Mouse (Mus musculus): ENCODE measurements around the gene Prkn. TPM values are rescaled to one million over a fixed set of nuclear protein-coding genes. Genes with fewer than 3 reads are reported as not detected.

Gene Prkn
- polyA plus RNA-seq, 1 experiment from 2014 or later, result 0.68 TPM

DNA sequence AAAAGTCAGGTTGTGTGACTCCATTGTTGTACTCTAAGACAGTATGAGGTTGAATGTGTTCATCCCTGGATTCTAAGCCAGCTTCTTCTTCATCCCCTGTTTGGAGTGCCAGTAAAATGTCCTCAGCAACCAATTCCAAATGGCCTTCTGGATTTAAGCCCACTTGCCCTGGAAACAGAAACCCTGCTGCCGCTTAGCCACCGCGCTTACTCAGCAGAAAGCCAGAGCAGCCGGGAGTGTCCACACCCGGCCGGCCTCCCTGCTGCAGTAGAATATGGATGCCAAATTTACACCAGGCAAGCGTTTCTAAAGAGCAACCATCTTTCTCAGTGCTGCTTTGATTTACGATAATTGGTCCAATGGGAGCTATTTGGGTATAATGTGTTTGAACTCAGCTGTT is 420.5 kb downstream of the Prkn start:
- Histone ChIP-seq H3K27me3 (ENCODE audit: low read depth, poor library complexity, severe bottlenecking) (no peaks in the 10 kb centered on the region), H3K27ac (replicated peaks) (no peak overlapping the region), H3K4me1 (no peaks in the 10 kb centered on the region), H3K9me3 (replicated peaks) (no peaks in the 10 kb centered on the region), H3K36me3 (no peaks in the 10 kb centered on the region), H3K4me3 (no peak overlapping the region)
- WGBS, result 90% methylated on average over 8 of the region's 8 CpGs
- no peak for DNase-seq (ENCODE audit: low spot score)

GRCm38 (mm10) chr17:11261679-11262078 is 421.5 kb downstream of the Prkn start:
- WGBS, result 88% methylated on average over 5 of the region's 5 CpGs
- Histone ChIP-seq H3K4me1 (no peaks in the 10 kb centered on the region), H3K27ac (replicated peaks) (no peak overlapping the region), H3K27me3 (ENCODE audit: low read depth, poor library complexity, severe bottlenecking) (no peaks in the 10 kb centered on the region), H3K4me3 (no peak overlapping the region), H3K9me3 (replicated peaks) (no peaks in the 10 kb centered on the region), H3K36me3 (no peaks in the 10 kb centered on the region)
- no peak for DNase-seq (ENCODE audit: low spot score)

DNA sequence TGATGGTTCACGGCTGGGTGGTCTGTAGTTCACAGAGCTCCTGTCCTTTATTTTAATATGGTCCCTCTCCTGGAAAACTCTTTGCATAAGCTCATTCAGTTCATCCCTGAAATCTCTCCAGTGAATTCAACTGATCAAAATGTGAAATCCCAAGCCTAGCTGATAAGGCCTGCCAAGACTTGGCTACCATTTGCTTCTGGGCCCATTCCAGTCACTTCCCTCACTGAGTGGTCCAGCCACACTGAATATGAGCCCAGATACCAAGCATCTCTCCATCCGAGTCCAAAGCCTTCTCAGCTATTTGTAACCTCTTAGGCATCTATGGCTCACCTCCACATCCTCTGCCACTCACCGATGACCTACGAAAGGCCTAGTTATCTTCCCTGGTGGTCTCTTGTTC is 427.8 kb downstream of the Prkn start:
- Histone ChIP-seq H3K4me1 (no peaks in the 10 kb centered on the region), H3K9me3 (replicated peaks) (no peaks in the 10 kb centered on the region), H3K4me3 (no peak overlapping the region), H3K36me3 (no peaks in the 10 kb centered on the region), H3K27ac (replicated peaks) (no peak overlapping the region), H3K27me3 (ENCODE audit: low read depth, poor library complexity, severe bottlenecking) (no peaks in the 10 kb centered on the region)
- DNase-seq (ENCODE audit: low spot score), result no peak
- WGBS, result 93% methylated on average over 4 of the region's 4 CpGs

- no peaks in the 10 kb centered on the region for H3K9me3 ChIP-seq (replicated peaks)
- no peaks in the 10 kb centered on the region for H3K4me1 ChIP-seq
- 89% methylated on average over 4 of the region's 4 CpGs for WGBS
- H3K27ac ChIP-seq (replicated peaks), result no peak overlapping the region
- no peaks in the 10 kb centered on the region for H3K27me3 ChIP-seq (ENCODE audit: low read depth, poor library complexity, severe bottlenecking)
- DNase-seq (ENCODE audit: low spot score), result no peak
- H3K36me3 ChIP-seq, result no peaks in the 10 kb centered on the region
- no peak overlapping the region for H3K4me3 ChIP-seq
Observed at GRCm38 (mm10) chr17:11270179-11270578, 430.0 kb downstream of the Prkn start.

GRCm38 (mm10) chr17:11271876-11272275 is 431.7 kb downstream of the Prkn start:
- Histone ChIP-seq H3K4me3 (no peak overlapping the region), H3K9me3 (replicated peaks) (no peaks in the 10 kb centered on the region), H3K4me1 (no peaks in the 10 kb centered on the region), H3K27me3 (ENCODE audit: low read depth, poor library complexity, severe bottlenecking) (no peaks in the 10 kb centered on the region), H3K27ac (replicated peaks) (no peak overlapping the region), H3K36me3 (no peaks in the 10 kb centered on the region)
- DNase-seq (ENCODE audit: low spot score), result no peak

GRCm38 (mm10) chr17:11284246-11284645 is 444.1 kb downstream of the Prkn start:
- H3K36me3 ChIP-seq, result no peaks in the 10 kb centered on the region
- H3K27me3 ChIP-seq (ENCODE audit: low read depth, poor library complexity, severe bottlenecking), result no peaks in the 10 kb centered on the region
- H3K4me3 ChIP-seq, result no peak overlapping the region
- DNase-seq (ENCODE audit: low spot score), result no peak
- WGBS, result 85% methylated on average over 4 of the region's 4 CpGs
- no peaks in the 10 kb centered on the region for H3K4me1 ChIP-seq
- no peak overlapping the region for H3K27ac ChIP-seq (replicated peaks)
- no peaks in the 10 kb centered on the region for H3K9me3 ChIP-seq (replicated peaks)

DNA sequence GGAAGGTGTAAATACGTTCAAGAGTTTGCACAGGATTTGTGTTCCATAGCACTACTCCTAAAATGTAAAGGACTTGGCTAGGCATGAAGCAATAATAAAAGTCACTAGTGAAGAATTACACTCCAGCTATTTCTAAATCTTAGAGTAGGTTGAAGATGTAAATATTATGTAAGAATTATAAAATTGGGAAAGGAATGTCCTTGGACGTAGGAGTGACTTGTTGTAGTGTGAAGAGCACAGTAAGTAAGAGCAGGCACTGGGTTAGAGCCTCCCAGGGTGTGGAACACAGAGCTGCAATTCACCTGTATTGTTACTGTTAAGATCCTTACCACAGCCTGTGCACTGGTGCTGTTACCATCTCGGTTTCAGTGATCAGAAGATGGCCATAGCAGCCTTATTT is 450.0 kb downstream of the Prkn start:
- WGBS, result 84% methylated on average over 3 of the region's 3 CpGs
- H3K27ac ChIP-seq (replicated peaks), result no peak overlapping the region
- no peaks in the 10 kb centered on the region for H3K36me3 ChIP-seq
- H3K4me3 ChIP-seq, result no peak overlapping the region
- no peaks in the 10 kb centered on the region for H3K27me3 ChIP-seq (ENCODE audit: low read depth, poor library complexity, severe bottlenecking)
- no peak for DNase-seq (ENCODE audit: low spot score)
- no peaks in the 10 kb centered on the region for H3K4me1 ChIP-seq
- H3K9me3 ChIP-seq (replicated peaks), result no peaks in the 10 kb centered on the region

DNA sequence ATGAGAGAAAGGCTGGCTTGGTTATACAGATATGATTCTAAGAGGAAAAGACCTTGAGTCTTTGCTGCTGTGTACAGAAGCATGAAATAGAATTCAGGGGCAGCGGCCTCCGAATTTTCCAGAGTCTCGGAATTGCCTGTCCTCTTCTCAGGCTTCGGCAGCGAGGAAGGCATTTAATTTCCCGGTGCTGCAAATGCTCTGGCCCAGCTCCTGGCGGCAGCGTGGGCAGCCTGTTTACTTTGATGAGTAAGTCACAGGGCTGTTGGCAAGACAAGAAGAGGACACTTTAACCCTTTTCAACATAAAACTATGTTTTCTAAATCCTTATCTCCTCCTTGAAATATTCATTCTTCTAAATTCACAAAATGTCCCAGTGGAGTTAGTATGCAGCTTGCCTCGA is 462.9 kb downstream of the Prkn start:
- peaks cover 4% of the 10 kb centered on the region for H3K4me1 ChIP-seq
- 76% methylated on average over 9 of the region's 9 CpGs for WGBS
- H3K27ac ChIP-seq (replicated peaks), result no peak overlapping the region
- H3K27me3 ChIP-seq (ENCODE audit: low read depth, poor library complexity, severe bottlenecking), result no peaks in the 10 kb centered on the region
- no peak overlapping the region for H3K4me3 ChIP-seq
- DNase-seq (ENCODE audit: low spot score), result no peak
- H3K36me3 ChIP-seq, result no peaks in the 10 kb centered on the region
- peaks cover 12% of the 10 kb centered on the region; the same call in 1 of the 2 replicates for H3K9me3 ChIP-seq (replicated peaks)

GRCm38 (mm10) chr17:11309843-11310242 is 469.7 kb downstream of the Prkn start:
- Histone ChIP-seq H3K36me3 (no peaks in the 10 kb centered on the region), H3K27me3 (ENCODE audit: low read depth, poor library complexity, severe bottlenecking) (no peaks in the 10 kb centered on the region), H3K27ac (replicated peaks) (no peak overlapping the region), H3K9me3 (replicated peaks) (no peaks in the 10 kb centered on the region), H3K4me3 (no peak overlapping the region), H3K4me1 (peaks cover 24% of the 10 kb centered on the region)
- no peak for DNase-seq (ENCODE audit: low spot score)
- 38% methylated on average over 1 of the region's 1 CpGs for WGBS

DNA sequence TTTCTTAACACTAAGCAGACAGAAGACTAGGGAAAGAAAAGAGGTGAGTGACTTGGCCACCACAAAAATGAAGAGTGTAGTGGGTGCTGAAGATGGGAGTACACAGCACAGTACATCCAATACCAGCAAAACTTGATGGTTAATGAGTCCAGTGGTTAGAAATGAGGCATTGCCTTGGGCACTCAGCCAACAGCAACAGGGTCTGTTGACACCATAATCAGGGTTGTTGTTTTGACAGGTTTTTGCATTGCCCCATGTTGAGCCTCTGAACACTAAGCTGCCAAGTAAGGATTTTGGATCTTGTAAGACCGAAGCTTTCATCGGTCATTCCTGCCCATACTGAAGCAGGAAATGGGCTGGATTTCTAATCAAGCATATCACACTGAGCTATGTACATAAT is 474.0 kb downstream of the Prkn start:
- Histone ChIP-seq H3K36me3 (no peaks in the 10 kb centered on the region), H3K9me3 (replicated peaks) (no peaks in the 10 kb centered on the region), H3K4me3 (no peak overlapping the region), H3K4me1 (peaks cover 10% of the 10 kb centered on the region), H3K27me3 (ENCODE audit: low read depth, poor library complexity, severe bottlenecking) (no peaks in the 10 kb centered on the region), H3K27ac (replicated peaks) (no peak overlapping the region)
- no peak for DNase-seq (ENCODE audit: low spot score)
- 95% methylated on average over 2 of the region's 2 CpGs for WGBS

DNA sequence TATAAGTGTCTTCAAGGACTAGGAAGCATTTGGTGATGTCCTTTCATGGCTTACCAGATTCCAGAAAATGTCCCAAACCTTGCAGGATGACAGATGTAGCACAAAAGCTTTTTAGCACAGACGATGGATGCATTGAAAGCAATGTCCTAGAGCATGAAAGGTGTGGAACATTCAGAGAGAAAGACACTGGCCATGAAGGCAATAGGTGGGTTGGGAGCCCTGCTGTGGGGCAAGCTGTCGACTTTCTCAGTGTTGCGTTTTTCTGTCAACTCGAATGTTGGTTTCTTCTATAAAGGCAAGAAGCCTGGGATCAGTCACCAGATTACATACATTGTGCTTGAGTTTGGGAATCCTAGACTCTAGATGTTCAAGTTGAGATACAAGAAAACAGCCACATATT is 475.5 kb downstream of the Prkn start:
- no peak overlapping the region for H3K27ac ChIP-seq (replicated peaks)
- 89% methylated on average over 4 of the region's 4 CpGs for WGBS

GRCm38 (mm10) chr17:11318946-11319345 is 478.8 kb downstream of the Prkn start:
- H3K27me3 ChIP-seq (ENCODE audit: low read depth, poor library complexity, severe bottlenecking), result peaks cover 6% of the 10 kb centered on the region; the same call in 1 of the 2 replicates
- DNase-seq (ENCODE audit: low spot score), result no peak
- H3K9me3 ChIP-seq (replicated peaks), result no peaks in the 10 kb centered on the region
- H3K4me3 ChIP-seq, result no peak overlapping the region
- H3K4me1 ChIP-seq, result no peaks in the 10 kb centered on the region
- no peaks in the 10 kb centered on the region for H3K36me3 ChIP-seq
- WGBS, result 91% methylated on average over 7 of the region's 7 CpGs
- H3K27ac ChIP-seq (replicated peaks), result no peak overlapping the region

More for the DNA sequence above, 475.5 kb downstream of the Prkn start:
- no peak for DNase-seq (ENCODE audit: low spot score)
- Histone ChIP-seq H3K9me3 (replicated peaks) (no peaks in the 10 kb centered on the region), H3K36me3 (no peaks in the 10 kb centered on the region), H3K27me3 (ENCODE audit: low read depth, poor library complexity, severe bottlenecking) (no peaks in the 10 kb centered on the region; the same call in 1 of the 2 replicates), H3K4me3 (no peak overlapping the region), H3K4me1 (peaks cover under 1% of the 10 kb centered on the region; the same call in 1 of the 2 replicates)

DNA sequence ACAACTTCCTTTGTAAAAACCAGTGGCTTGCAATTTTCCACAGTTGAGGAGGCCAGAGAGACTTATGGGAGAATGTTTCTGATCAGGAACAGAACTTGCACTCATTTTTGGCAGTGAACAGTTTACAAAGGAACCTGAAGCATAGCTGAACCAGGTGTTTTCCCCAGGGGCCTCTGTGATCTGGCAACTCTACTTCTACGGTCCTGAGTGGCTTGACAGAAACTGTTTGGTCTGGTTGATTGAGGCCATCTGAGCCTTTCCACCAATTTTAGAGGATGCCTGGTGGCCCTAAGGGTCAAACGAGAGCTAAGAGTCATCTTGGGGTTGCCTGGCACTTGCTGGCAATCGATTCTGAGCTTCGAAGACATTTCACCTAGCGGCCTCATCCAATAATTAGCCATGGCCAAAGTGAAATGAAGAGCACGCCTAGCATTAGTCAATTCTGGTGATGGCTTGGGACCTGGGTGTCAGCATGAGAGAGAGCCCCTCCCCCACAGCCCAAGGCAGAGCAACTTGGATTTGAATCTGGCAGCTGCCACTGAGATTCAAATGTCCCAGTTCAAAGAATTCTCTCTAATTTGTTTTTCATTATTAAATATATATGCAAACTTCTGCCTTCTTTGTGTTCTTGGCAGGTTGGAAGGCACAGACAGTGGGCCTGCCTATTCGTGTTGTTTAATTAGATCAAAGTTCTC is 479.6 kb downstream of the Prkn start:
- WGBS, result 81% methylated on average over 7 of the region's 7 CpGs

More for the DNA sequence above, 479.6 kb downstream of the Prkn start:
- H3K27me3 ChIP-seq (ENCODE audit: low read depth, poor library complexity, severe bottlenecking), result peaks cover 12% of the 10 kb centered on the region; the same call in 1 of the 2 replicates
- H3K4me3 ChIP-seq, result no peak overlapping the region
- DNase-seq (ENCODE audit: low spot score), result no peak
- no peaks in the 10 kb centered on the region for H3K36me3 ChIP-seq
- no peaks in the 10 kb centered on the region for H3K9me3 ChIP-seq (replicated peaks)
- no peak overlapping the region for H3K27ac ChIP-seq (replicated peaks)
- no peaks in the 10 kb centered on the region for H3K4me1 ChIP-seq

All from midbrain, embryonic 10.5 days (tissue).